Mouse (Mus musculus) heart, adult 2 months (tissue): ENCODE measurements around the gene Psmg3. TPM values are rescaled to one million over a fixed set of nuclear protein-coding genes. Genes with fewer than 3 reads are reported as not detected.

ENCODE experiments used
- DNase-seq, 2 experiments: peaks; one replicate each; pipeline ENCODE4 v3.0.0; 2021
- H3K27ac ChIP-seq: fragments of 200-600 bp; 2 replicates; pipeline ENCODE4 v1.8.1; 2022
- H3K27me3 ChIP-seq: fragments of 200-500 bp; 2 replicates; pipeline ENCODE4 v1.6.1; 2012; ENCODE audit warnings: mild to moderate bottlenecking, low read length, inconsistent platforms, mixed read lengths; ENCODE audit not compliant: control insufficient read depth, insufficient read depth
- H3K36me3 ChIP-seq: fragments of 200-500 bp; 2 replicates; pipeline ENCODE4 v1.6.1; 2012; ENCODE audit warnings: low read length, inconsistent platforms; ENCODE audit not compliant: control insufficient read depth, insufficient read depth
- H3K4me1 ChIP-seq: fragments of 200-500 bp; 2 replicates; pipeline ENCODE4 v1.6.1; 2011; ENCODE audit warnings: low read length; ENCODE audit not compliant: control insufficient read depth, insufficient read depth
- H3K4me3 ChIP-seq: fragments of 200-600 bp; 2 replicates; pipeline ENCODE4 v1.8.1; 2022
- H3K79me2 ChIP-seq: fragments of 200-500 bp; replicated peaks from 2 replicates; pipeline ENCODE4 v1.6.1; 2012; ENCODE audit warnings: mild to moderate bottlenecking, inconsistent platforms, low read length, moderate library complexity, mixed read lengths; ENCODE audit not compliant: control insufficient read depth, insufficient read depth
- H3K9ac ChIP-seq: fragments of 200-500 bp; 2 replicates; pipeline ENCODE4 v1.6.1; 2012; ENCODE audit warnings: low read depth, mild to moderate bottlenecking, control low read depth, inconsistent platforms, low read length, mixed read lengths
- CTCF ChIP-seq: fragments of 200-600 bp; IDR thresholded peaks from 2 replicates; pipeline ENCODE4 v1.8.1; 2022; ENCODE audit warnings: antibody characterized with exemption, mild to moderate bottlenecking, moderate library complexity
- EP300 ChIP-seq: fragments of 200-500 bp; IDR thresholded peaks from 2 replicates; pipeline ENCODE4 v1.6.1; 2011; ENCODE audit warnings: low read depth, low read length, control low read depth; ENCODE audit not compliant: insufficient read depth
- POLR2A ChIP-seq: fragments of 200-500 bp; IDR thresholded peaks from 2 replicates; pipeline ENCODE4 v1.6.1; 2011; ENCODE audit warnings: mild to moderate bottlenecking, low read depth, low read length, control low read depth; ENCODE audit not compliant: insufficient read depth
- WGBS: fragments of 180-500 bp; shearing (Covaris S2); methylation state at CpG from one replicate; pipeline ENCODE4 v1.1.7; 2018; 5-methylcytosine and 5-hydroxymethylcytosine counted together
- intact Hi-C: fragments of 180-260 bp; cut with DNase I; formaldehyde crosslinking; loops from one replicate; pipeline ENCODE4 v1.15.1; 2025
- long read RNA-seq: library from polyadenylated mRNA; stranded (forward); transcript quantifications from one replicate; pipeline ENCODE4 v2.0.0, GENCODE M21; 2021
- polyA plus RNA-seq: library from polyadenylated mRNA; depleted of rRNA; stranded (reverse); fragments of >200 nt; gene quantifications from 2 replicates; pipeline ENCODE4 v1.2.3, GENCODE M21; 2012; rRNA removed
- total RNA-seq, 2 experiments: library from RNA; stranded (reverse); gene quantifications; 2 replicates each; pipeline ENCODE4 v1.2.3; 2021

Gene Psmg3
- total RNA-seq (10 to 100 TPM in 1 of 2 experiments, 1 to 10 TPM in 1; 9.9 to 11.3 TPM), polyA plus RNA-seq (14.2 and 15.7 TPM in 2 replicates)
- long read RNA-seq, transcript Psmg3-201 (3 exons, 883 nt), result major isoform, 6 of 6 reads
- long read RNA-seq, partial matches to known transcripts, result 0 of 6 reads
- long read RNA-seq, other reads (novel, unspliced or antisense), result 0 of 6 reads

- no peaks in the 10 kb centered on the region for H3K36me3 ChIP-seq
Measured at GRCm38 (mm10) chr5:139826357-139827055, at the start of gene Psmg3, which contains the start of gene Gm26938. TSS of gene Psmg3 (minus strand) at chr5:139826885. TSS of gene Gm26938 (minus strand) at chr5:139826407.

GRCm38 (mm10) chr5:139871526-139871925 is 44.8 kb upstream of the Psmg3 start:
- intact Hi-C loops, result no loop called here
- Histone ChIP-seq H3K27ac (no peak overlapping the region), H3K4me1 (no peaks in the 10 kb centered on the region), H3K9ac (no peak overlapping the region), H3K4me3 (no peak overlapping the region), H3K79me2 (no peaks in the 10 kb centered on the region), H3K27me3 (no peaks in the 10 kb centered on the region; the same call in 1 of the 2 replicates), H3K36me3 (no peaks in the 10 kb centered on the region)
- TF ChIP-seq CTCF (no peak), EP300 (no peak), POLR2A (no peak)
- DNase-seq, result no peak
- WGBS, result 92% methylated on average over 1 of the region's 1 CpGs

More at GRCm38 (mm10) chr5:139826357-139827055, at the start of gene Psmg3, which contains the start of gene Gm26938:
- TF ChIP-seq CTCF, result peak; percentile 8; the same call in 1 of the 2 replicates
- TF ChIP-seq EP300, result peak; percentile 83
- peak; percentile 88 for TF ChIP-seq POLR2A
- under 1% methylated on average over 43 of the region's 43 CpGs for WGBS
- Histone ChIP-seq H3K27ac (peak within 1 kb of the TSS; percentile 82), H3K79me2 (no peaks in the 10 kb centered on the region), H3K27me3 (no peaks in the 10 kb centered on the region), H3K9ac (peak within 1 kb of the TSS; percentile 95), H3K4me1 (peaks cover 5% of the 10 kb centered on the region), H3K4me3 (peak within 1 kb of the TSS; percentile 91)
- intact Hi-C loops, result loop anchor here (2.0 kb wide), 1 partner anchor 52 kb away; the partner anchor contains the start of gene Ints1
- peak; percentile 90 to 98 for DNase-seq

GRCm38 (mm10) chr5:139870886-139871285 is 44.2 kb upstream of the Psmg3 start:
- H3K4me1 ChIP-seq, result no peaks in the 10 kb centered on the region
- intact Hi-C loops, result no loop called here
- 15% methylated on average over 4 of the region's 4 CpGs for WGBS

GRCm38 (mm10) chr5:139862759-139863158 is 36.1 kb upstream of the Psmg3 start:
- Histone ChIP-seq H3K4me3 (no peak overlapping the region), H3K36me3 (no peaks in the 10 kb centered on the region), H3K79me2 (no peaks in the 10 kb centered on the region), H3K4me1 (no peaks in the 10 kb centered on the region; the same call in 1 of the 2 replicates), H3K9ac (no peak overlapping the region), H3K27ac (no peak overlapping the region), H3K27me3 (no peaks in the 10 kb centered on the region)
- DNase-seq, result peak; percentile 58 to 68
- intact Hi-C loops, result no loop called here
- TF ChIP-seq CTCF, result no peak
- TF ChIP-seq EP300, result no peak
- TF ChIP-seq POLR2A, result no peak
- 8% methylated on average over 4 of the region's 4 CpGs for WGBS

More at GRCm38 (mm10) chr5:139870886-139871285, 44.2 kb upstream of the Psmg3 start:
- H3K36me3 ChIP-seq, result no peaks in the 10 kb centered on the region
- no peak overlapping the region for H3K27ac ChIP-seq
- no peak overlapping the region for H3K4me3 ChIP-seq
- TF ChIP-seq EP300, result no peak
- TF ChIP-seq POLR2A, result no peak
- H3K27me3 ChIP-seq, result no peaks in the 10 kb centered on the region; the same call in 1 of the 2 replicates
- DNase-seq, result no peak
- no peak overlapping the region for H3K9ac ChIP-seq
- no peaks in the 10 kb centered on the region for H3K79me2 ChIP-seq

GRCm38 (mm10) chr5:139860328-139861104 is 33.8 kb upstream of the Psmg3 start:
- no peak for DNase-seq
- no peaks in the 10 kb centered on the region; the same call in 1 of the 2 replicates for H3K4me1 ChIP-seq
- 63% methylated on average over 15 of the region's 15 CpGs for WGBS
- H3K9ac ChIP-seq, result no peak overlapping the region
- intact Hi-C loops, result no loop called here
- no peak overlapping the region for H3K4me3 ChIP-seq
- H3K27ac ChIP-seq, result no peak overlapping the region
- H3K79me2 ChIP-seq, result no peaks in the 10 kb centered on the region
- no peaks in the 10 kb centered on the region for H3K36me3 ChIP-seq
- no peak for TF ChIP-seq CTCF
- no peaks in the 10 kb centered on the region for H3K27me3 ChIP-seq
